Mouse (Mus musculus): ENCODE results near the gene Lipo2. TPM values are rescaled to one million over a fixed set of nuclear protein-coding genes. Genes with fewer than 3 reads are reported as not detected.
"Not testable (repeated sequence)": the region's sequence is repeated elsewhere in the genome, so short reads cannot be mapped to it uniquely, and the experiment has no call there.

Lipo2 gene
- total RNA-seq (2021) = under 1 TPM; 0.26 to 0.47 TPM

DNA sequence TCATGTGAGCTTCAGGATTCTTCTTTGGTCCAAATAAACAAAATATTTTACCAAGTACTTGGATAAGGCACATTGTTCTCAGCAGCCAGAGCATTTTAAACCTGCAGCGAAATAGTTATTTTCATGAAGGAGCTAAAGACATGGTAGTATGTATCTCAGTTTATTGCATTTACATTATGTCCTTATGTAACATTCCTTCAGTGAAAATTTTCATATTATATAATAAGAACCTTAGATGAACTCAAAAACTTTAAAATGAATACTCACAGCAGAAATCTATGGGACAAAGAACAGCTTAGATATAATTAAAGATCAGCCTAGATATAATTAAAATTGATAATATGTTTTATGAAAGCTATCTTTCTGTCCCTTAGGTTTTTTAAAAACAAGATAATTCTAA is at the start of gene Lipo2:
TSS of gene Lipo2 (minus strand) at position 101 of the 400 bp plus-strand sequence.
- DNase-seq = not testable (repeated sequence)

DNA sequence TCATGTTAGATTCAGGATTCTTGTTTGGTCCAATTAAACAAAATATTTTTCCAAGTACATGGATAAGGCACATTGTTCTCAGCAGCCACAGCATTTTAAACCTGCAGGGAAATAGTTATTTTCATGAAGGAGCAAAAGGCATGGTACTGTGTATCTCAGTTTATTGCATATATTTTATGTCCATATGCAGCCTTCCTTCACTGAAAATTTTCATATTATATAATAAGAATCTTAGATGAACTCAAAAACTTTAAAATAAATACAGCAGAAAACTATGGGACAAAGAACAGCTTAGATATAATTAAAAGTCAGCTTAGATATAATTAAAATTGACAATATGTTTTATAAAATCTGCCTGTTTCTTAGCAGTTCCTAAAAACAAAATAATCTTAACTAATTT is 36.2 kb upstream of the Lipo2 start, which contains the start of gene Lipo1:
TSS of gene Lipo1 (minus strand) at position 101 of the 400 bp plus-strand sequence.
- not testable (repeated sequence) for DNase-seq

DNA sequence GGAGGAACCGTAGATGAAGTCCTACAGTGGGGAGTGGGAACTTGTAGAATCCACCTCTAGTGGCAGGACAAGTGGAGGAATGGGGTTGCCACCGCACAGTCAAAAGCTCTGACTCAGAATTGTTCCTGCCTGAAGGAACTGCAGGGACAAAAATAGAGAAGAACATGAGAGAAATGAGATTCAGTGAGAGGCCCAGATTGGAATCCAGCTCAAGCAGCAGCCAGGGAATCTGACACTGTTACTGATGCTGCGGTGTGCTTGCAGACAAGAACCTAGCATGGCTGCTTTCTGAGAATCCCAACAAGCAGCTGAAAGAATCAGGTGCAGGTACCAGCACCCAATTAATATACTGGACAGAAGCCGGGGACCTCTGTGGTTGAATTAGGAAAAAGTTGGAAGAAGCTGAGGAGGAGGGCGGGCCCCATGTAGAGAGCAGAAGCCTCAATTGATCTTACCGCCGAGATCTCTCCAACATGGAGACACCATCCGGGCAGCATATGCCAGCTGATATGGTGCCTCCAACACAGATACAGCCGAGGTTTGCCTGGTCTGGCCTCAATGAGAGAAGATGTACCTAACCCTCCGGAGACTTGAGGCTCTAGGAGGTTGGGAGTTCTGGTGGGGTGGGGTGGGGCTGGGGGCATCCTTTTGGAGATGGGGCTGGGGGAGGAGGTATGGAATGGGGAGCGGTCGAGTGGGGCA is 35.6 kb upstream of the Lipo2 start:
- DNase-seq = no peak

DNA sequence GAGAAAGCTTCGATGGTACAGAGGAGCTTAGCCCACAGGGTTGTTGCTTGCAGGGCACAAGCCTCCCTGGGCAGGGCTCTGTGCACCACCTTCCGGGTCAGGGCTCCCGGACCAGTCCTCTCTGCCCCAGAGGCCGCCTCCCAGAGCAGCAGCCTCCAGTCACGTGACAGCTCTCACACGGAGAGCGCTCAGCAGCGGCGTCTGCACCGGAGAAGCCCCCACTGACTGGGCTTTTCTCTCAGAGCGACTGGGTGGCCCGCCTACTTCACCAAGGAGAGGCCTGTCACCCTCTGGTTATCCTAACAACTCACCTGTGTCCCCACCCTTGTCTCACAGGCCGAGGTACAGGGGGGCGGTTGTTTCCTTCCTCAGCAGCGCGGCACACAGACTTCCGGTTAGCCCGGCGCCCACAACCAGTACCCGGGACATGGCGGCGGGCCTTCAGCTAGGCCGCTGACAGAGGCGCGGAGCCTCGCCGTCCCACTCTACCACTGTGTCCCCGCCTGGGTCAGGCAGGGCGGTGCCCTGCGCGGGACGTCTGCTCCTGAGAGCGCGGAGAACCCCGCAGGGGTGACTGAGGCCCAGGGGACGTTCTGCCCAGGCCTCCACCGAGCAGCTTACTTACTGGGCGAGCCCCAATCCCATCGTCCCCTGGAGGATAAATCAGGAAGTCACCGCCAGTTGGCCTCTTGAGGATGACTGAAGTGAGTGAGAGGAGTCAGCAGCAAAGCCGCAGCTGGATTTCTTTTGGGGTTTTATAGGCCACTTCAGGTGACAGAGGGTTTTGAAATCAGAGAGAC is 10.3 kb upstream of the Lipo2 start, which contains the start of gene Lipo3:
TSS of gene Lipo3 (minus strand) at position 665 of the 800 bp plus-strand sequence.
- DNase-seq = peak; percentile 49

Other genes with a start within 250 kb of the Lipo2 start
- under 1 TPM; 0.20 to 0.33 TPM for gene Lipo4, start 233.6 kb downstream of the Lipo2 start, total RNA-seq (2021)
- gene Gm8978, start 126.1 kb downstream of the Lipo2 start, total RNA-seq (2021) = not detected
- gene Lipo3, start 10.6 kb upstream of the Lipo2 start, total RNA-seq (2021) = 10 to 100 TPM; 11.5 to 11.9 TPM
- gene Lipo1, start 36.1 kb upstream of the Lipo2 start, total RNA-seq (2021) = not detected
- not detected for gene Lipf, start 209.8 kb upstream of the Lipo2 start, total RNA-seq (2021)